ENCODE assay signal across 8 mouse cellular contexts in genomic region chr6:29484716-29485559, GRCm38 (mm10). TPM values are rescaled to one million over a fixed set of nuclear protein-coding genes. Genes with fewer than 3 reads are reported as not detected.
DNase-seq lines count a peak whose midpoint lies in the region; ATAC-seq and TF ChIP-seq lines count a peak whose summit lies in the region.

No protein-coding gene starts in this region.

- TF ChIP-seq EP300 in lung, postnatal 0 days (IDR thresholded peaks at IDR 0.05), result no peak

- TF ChIP-seq CTCF in lung, postnatal 0 days (IDR thresholded peaks at IDR 0.05), result peak; percentile 96

- peak; percentile 58 for ATAC-seq in heart, embryonic 15.5 days (replicated peaks; ENCODE audit: insufficient number of reproducible peaks, insufficient read depth, low FRiP score, low read depth)
- ATAC-seq in lung, postnatal 0 days, result peak; percentile 79

- WGBS in embryonic facial prominence, embryonic 10.5 days, result 6% methylated on average over 26 of the region's 26 CpGs
- 8% methylated on average over 26 of the region's 26 CpGs for WGBS in heart, embryonic 15.5 days
- 8% methylated on average over 26 of the region's 26 CpGs for WGBS in lung, postnatal 0 days

- no peaks in the 10 kb centered on the region for H3K9me3 ChIP-seq in embryonic facial prominence, embryonic 10.5 days
- no peaks in the 10 kb centered on the region for H3K9me3 ChIP-seq in heart, embryonic 15.5 days (replicated peaks)
- H3K9me3 ChIP-seq in lung, postnatal 0 days (ENCODE audit: low read length), result no peaks in the 10 kb centered on the region

- H3K27ac ChIP-seq in embryonic facial prominence, embryonic 10.5 days (replicated peaks), result no peak overlapping the region
- H3K27ac ChIP-seq in heart, embryonic 15.5 days, result no peak overlapping the region
- no peak overlapping the region for H3K27ac ChIP-seq in lung, postnatal 0 days (ENCODE audit: low read length)

- H3K27me3 ChIP-seq in embryonic facial prominence, embryonic 10.5 days (replicated peaks; ENCODE audit: low read depth, poor library complexity, severe bottlenecking), result peaks cover 59% of the 10 kb centered on the region
- H3K27me3 ChIP-seq in heart, embryonic 15.5 days, result peaks cover 14% of the 10 kb centered on the region; the same call in 1 of the 2 replicates
- no peaks in the 10 kb centered on the region for H3K27me3 ChIP-seq in lung, postnatal 0 days (replicated peaks; ENCODE audit: insufficient read depth, low read length)

- H3K4me2 ChIP-seq in heart, embryonic 15.5 days, result peak overlapping the region; percentile 81
- peak overlapping the region; percentile 85 for H3K4me2 ChIP-seq in lung, postnatal 0 days (replicated peaks; ENCODE audit: low read depth, low read length)

- DNase-seq in CD4-positive helper T cell, adult 2 months (ENCODE audit: low read depth, low spot score), result peak; percentile 47
- peak; percentile 57 to 74 for DNase-seq in adrenal gland, adult 18-20 months (ENCODE audit: low spot score in 2 of 2)
- peak; percentile 90 for DNase-seq in embryonic facial prominence, embryonic 10.5 days (ENCODE audit: low spot score)
- DNase-seq in kidney, postnatal 14 days, result peak; percentile 68
- DNase-seq in lung, postnatal 0 days (ENCODE audit: low spot score), result peak; percentile 53
- peak; percentile 68 for DNase-seq in ovary, postnatal 14 days (ENCODE audit: low spot score)
- peak; percentile 91 for DNase-seq in thymus, postnatal 4 days

- peak overlapping the region; percentile 54 for H3K4me3 ChIP-seq in embryonic facial prominence, embryonic 10.5 days
- peak overlapping the region; percentile 47 for H3K4me3 ChIP-seq in heart, embryonic 15.5 days
- H3K4me3 ChIP-seq in lung, postnatal 0 days (ENCODE audit: low read depth, low read length), result peak overlapping the region; percentile 40

- H3K4me1 ChIP-seq in embryonic facial prominence, embryonic 10.5 days, result peaks cover 12% of the 10 kb centered on the region
- H3K4me1 ChIP-seq in heart, embryonic 15.5 days (replicated peaks), result peaks cover 8% of the 10 kb centered on the region
- no peaks in the 10 kb centered on the region for H3K4me1 ChIP-seq in lung, postnatal 0 days (ENCODE audit: insufficient read depth, low read depth, low read length)

- peak overlapping the region; percentile 25 for H3K9ac ChIP-seq in heart, embryonic 15.5 days
- H3K9ac ChIP-seq in lung, postnatal 0 days (replicated peaks; ENCODE audit: low read depth), result no peak overlapping the region

- H3K36me3 ChIP-seq in embryonic facial prominence, embryonic 10.5 days (replicated peaks), result peaks cover 12% of the 10 kb centered on the region; the same call in 1 of the 2 replicates
- no peaks in the 10 kb centered on the region for H3K36me3 ChIP-seq in heart, embryonic 15.5 days
- no peaks in the 10 kb centered on the region for H3K36me3 ChIP-seq in lung, postnatal 0 days (ENCODE audit: insufficient read depth, low read length)

RNA-seq across cellular contexts. Expression of gene Atp6v1fnb, which starts 13.7 kb away (rescaled TPM):
- total RNA-seq in adrenal gland, adult 18-20 months (2021), result under 1 TPM in 1 of 2 experiments, not detected in 1; 0.93 TPM
- polyA plus RNA-seq in embryonic facial prominence, embryonic 10.5 days (2016; fragmentation: Nextera tagmentation; extraction: Ambion mirVana), result 0.28 TPM in 1 of 2 replicates, not detected in the other
- polyA plus RNA-seq in heart, embryonic 15.5 days (2015; fragmentation: Nextera tagmentation; extraction: Ambion mirVana), result not detected in 2 replicates
- polyA plus RNA-seq in lung, postnatal 0 days (2015; fragmentation: Nextera tagmentation; extraction: Ambion mirVana), result not detected in 2 replicates

RNA-seq across cellular contexts. Expression of gene Atp6v1f, which starts 17.4 kb away (rescaled TPM):
- 100 to 1,000 TPM; 231 to 238 TPM for total RNA-seq in adrenal gland, adult 18-20 months (2021)
- 206 and 207 TPM in 2 replicates for polyA plus RNA-seq in embryonic facial prominence, embryonic 10.5 days (2016; fragmentation: Nextera tagmentation; extraction: Ambion mirVana)
- polyA plus RNA-seq in heart, embryonic 15.5 days (2015; fragmentation: Nextera tagmentation; extraction: Ambion mirVana), result 187 and 202 TPM in 2 replicates
- 264 and 293 TPM in 2 replicates for polyA plus RNA-seq in lung, postnatal 0 days (2015; fragmentation: Nextera tagmentation; extraction: Ambion mirVana)

RNA-seq across cellular contexts. Expression of gene Kcp, which starts 22.8 kb away (rescaled TPM):
- 1 to 10 TPM; 2.4 to 7.9 TPM for total RNA-seq in adrenal gland, adult 18-20 months (2021)
- polyA plus RNA-seq in embryonic facial prominence, embryonic 10.5 days (2016; fragmentation: Nextera tagmentation; extraction: Ambion mirVana), result 18.5 and 21.2 TPM in 2 replicates
- polyA plus RNA-seq in heart, embryonic 15.5 days (2015; fragmentation: Nextera tagmentation; extraction: Ambion mirVana), result 7.3 and 12.5 TPM in 2 replicates
- 4.0 and 4.8 TPM in 2 replicates for polyA plus RNA-seq in lung, postnatal 0 days (2015; fragmentation: Nextera tagmentation; extraction: Ambion mirVana)

RNA-seq across cellular contexts. Expression of gene Irf5, which starts 41.5 kb away (rescaled TPM):
- 1 to 10 TPM; 7.3 to 8.6 TPM for total RNA-seq in adrenal gland, adult 18-20 months (2021)
- polyA plus RNA-seq in embryonic facial prominence, embryonic 10.5 days (2016; fragmentation: Nextera tagmentation; extraction: Ambion mirVana), result 2.3 and 2.7 TPM in 2 replicates
- polyA plus RNA-seq in heart, embryonic 15.5 days (2015; fragmentation: Nextera tagmentation; extraction: Ambion mirVana), result 4.5 and 8.6 TPM in 2 replicates
- polyA plus RNA-seq in lung, postnatal 0 days (2015; fragmentation: Nextera tagmentation; extraction: Ambion mirVana), result 8.5 and 8.6 TPM in 2 replicates

RNA-seq across cellular contexts. Expression of gene Flnc, which starts 51.9 kb away (rescaled TPM):
- total RNA-seq in adrenal gland, adult 18-20 months (2021), result 1 to 10 TPM; 2.6 to 4.6 TPM
- 4.0 and 4.5 TPM in 2 replicates for polyA plus RNA-seq in embryonic facial prominence, embryonic 10.5 days (2016; fragmentation: Nextera tagmentation; extraction: Ambion mirVana)
- polyA plus RNA-seq in heart, embryonic 15.5 days (2015; fragmentation: Nextera tagmentation; extraction: Ambion mirVana), result 39.1 and 43.9 TPM in 2 replicates
- 1.2 and 1.5 TPM in 2 replicates for polyA plus RNA-seq in lung, postnatal 0 days (2015; fragmentation: Nextera tagmentation; extraction: Ambion mirVana)
